Mouse (Mus musculus): Measurements from ENCODE around the gene Bbs10. TPM values are rescaled to one million over a fixed set of nuclear protein-coding genes. Genes with fewer than 3 reads are reported as not detected.

Gene Bbs10
- polyA plus RNA-seq (2014; fragmentation: Illumina TruSeq; extraction: RNeasy Lipid Tissue Mini Kit (QIAGEN cat#74804); ENCODE audit: low read depth, low replicate concordance), result 8.1 TPM

GRCm38 (mm10) chr10:111298140-111299098, at the start of gene Bbs10:
Bbs10 (plus strand) TSS chr10:111298679.

Other genes with a start within 250 kb of the Bbs10 start
- 233 TPM for gene Osbpl8, start 133.9 kb upstream of the Bbs10 start, polyA plus RNA-seq (2014; fragmentation: Illumina TruSeq; extraction: RNeasy Lipid Tissue Mini Kit (QIAGEN cat#74804); ENCODE audit: low read depth, low replicate concordance)
- 518 TPM for gene Nap1l1, start 174.5 kb downstream of the Bbs10 start, polyA plus RNA-seq (2014; fragmentation: Illumina TruSeq; extraction: RNeasy Lipid Tissue Mini Kit (QIAGEN cat#74804); ENCODE audit: low read depth, low replicate concordance)
- 5.9 TPM for gene Phlda1, start 207.6 kb downstream of the Bbs10 start, polyA plus RNA-seq (2014; fragmentation: Illumina TruSeq; extraction: RNeasy Lipid Tissue Mini Kit (QIAGEN cat#74804); ENCODE audit: low read depth, low replicate concordance)

All from kidney, adult 10 weeks (tissue).